Mouse (Mus musculus): ENCODE measurements at regions not wholly inside any gene's neighbourhood (a gene's known extent, or its start where the extent isn't known, plus 50 kb on each side); places are given as distances from the start of the nearest gene placed in this dataset.

GRCm38 (mm10) chr17:93874430-93874829, 675.6 kb downstream of the Adcyap1 start:
- no peak for TF ChIP-seq POLR2A (IDR thresholded peaks at IDR 0.05; ENCODE audit: insufficient read depth, low read length)
- peak; percentile 25 for TF ChIP-seq CTCF (IDR thresholded peaks at IDR 0.05; ENCODE audit: low read depth, low read length)
- no peak overlapping the region for H3K4me3 ChIP-seq (ENCODE audit: low read depth, low read length)
- no peaks in the 10 kb centered on the region for H3K36me3 ChIP-seq (ENCODE audit: control insufficient read depth, insufficient read depth, low read length, poor library complexity, severe bottlenecking)
- H3K27me3 ChIP-seq (ENCODE audit: control insufficient read depth, insufficient read depth, low read length, poor library complexity, severe bottlenecking), result no peaks in the 10 kb centered on the region
- H3K4me1 ChIP-seq (ENCODE audit: control insufficient read depth, insufficient read depth, low read length), result no peaks in the 10 kb centered on the region
- no peaks in the 10 kb centered on the region; the same call in 1 of the 2 replicates for H3K9me3 ChIP-seq (replicated peaks; ENCODE audit: control insufficient read depth, insufficient read depth, low read length, poor library complexity, severe bottlenecking)
- H3K9ac ChIP-seq (ENCODE audit: low read depth, poor library complexity, severe bottlenecking), result no peak overlapping the region
- H3K27ac ChIP-seq (ENCODE audit: insufficient read depth, low read length), result no peak overlapping the region

DNA sequence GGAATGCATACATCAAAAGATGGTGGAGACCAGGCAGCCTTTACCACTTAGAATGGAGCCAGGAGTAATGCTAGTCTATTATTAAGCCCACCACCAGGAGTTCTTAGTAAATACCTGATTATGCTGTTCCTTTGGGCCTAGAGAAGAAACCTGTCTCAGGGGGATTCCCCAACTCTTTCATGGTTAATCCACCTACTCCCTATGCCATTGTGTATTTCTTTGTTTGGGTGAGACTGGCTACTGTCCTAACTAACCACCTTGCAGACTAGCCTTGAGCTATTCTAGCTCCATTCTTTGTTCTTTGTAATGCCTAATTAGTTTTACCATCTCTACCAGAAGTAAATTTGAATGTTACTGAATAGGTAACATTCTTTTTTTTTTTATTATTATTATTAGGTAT, 706.8 kb downstream of the Adcyap1 start:
- no peak for TF ChIP-seq CTCF (IDR thresholded peaks at IDR 0.05; ENCODE audit: low read depth, low read length)
- H3K27ac ChIP-seq (ENCODE audit: insufficient read depth, low read length), result no peak overlapping the region

DNA sequence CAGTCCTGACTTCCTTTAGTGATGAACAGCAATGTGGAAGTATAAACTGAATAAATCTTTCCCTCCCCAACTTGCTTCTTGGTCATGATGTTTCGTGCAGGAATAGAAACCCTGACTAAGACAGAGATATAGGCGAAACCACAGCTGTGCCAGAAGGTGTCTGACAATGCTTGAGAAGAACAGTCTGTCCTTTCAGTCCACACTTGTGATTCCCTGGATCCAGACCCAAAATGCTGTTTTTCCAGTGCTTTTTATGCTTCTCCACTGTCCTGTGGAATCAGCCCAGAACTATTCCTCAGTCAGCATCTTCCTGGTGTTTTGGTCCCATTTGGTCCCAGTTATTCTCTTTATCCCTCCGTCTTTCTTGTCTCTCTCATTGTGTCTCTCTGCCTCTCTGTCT, 723.6 kb downstream of the Adcyap1 start:
- no peaks in the 10 kb centered on the region for H3K36me3 ChIP-seq (ENCODE audit: control insufficient read depth, insufficient read depth, low read length, poor library complexity, severe bottlenecking)
- H3K9me3 ChIP-seq (replicated peaks; ENCODE audit: control insufficient read depth, insufficient read depth, low read length, poor library complexity, severe bottlenecking), result no peaks in the 10 kb centered on the region
- H3K4me1 ChIP-seq (ENCODE audit: control insufficient read depth, insufficient read depth, low read length), result no peaks in the 10 kb centered on the region
- no peaks in the 10 kb centered on the region for H3K27me3 ChIP-seq (ENCODE audit: control insufficient read depth, insufficient read depth, low read length, poor library complexity, severe bottlenecking)
- H3K9ac ChIP-seq (ENCODE audit: low read depth, poor library complexity, severe bottlenecking), result no peak overlapping the region
- no peak for TF ChIP-seq POLR2A (IDR thresholded peaks at IDR 0.05; ENCODE audit: insufficient read depth, low read length)
- no peak for TF ChIP-seq EP300 (IDR thresholded peaks at IDR 0.05; ENCODE audit: insufficient read depth, low read depth, low read length)
- no peak for TF ChIP-seq CTCF (IDR thresholded peaks at IDR 0.05; ENCODE audit: low read depth, low read length)
- H3K4me3 ChIP-seq (ENCODE audit: low read depth, low read length), result no peak overlapping the region
- H3K27ac ChIP-seq (ENCODE audit: insufficient read depth, low read length), result no peak overlapping the region

More for the DNA sequence above, 706.8 kb downstream of the Adcyap1 start:
- Histone ChIP-seq H3K9me3 (replicated peaks; ENCODE audit: control insufficient read depth, insufficient read depth, low read length, poor library complexity, severe bottlenecking) (no peaks in the 10 kb centered on the region), H3K4me1 (ENCODE audit: control insufficient read depth, insufficient read depth, low read length) (peaks cover 3% of the 10 kb centered on the region), H3K9ac (ENCODE audit: low read depth, poor library complexity, severe bottlenecking) (no peak overlapping the region), H3K36me3 (ENCODE audit: control insufficient read depth, insufficient read depth, low read length, poor library complexity, severe bottlenecking) (no peaks in the 10 kb centered on the region), H3K27me3 (ENCODE audit: control insufficient read depth, insufficient read depth, low read length, poor library complexity, severe bottlenecking) (no peaks in the 10 kb centered on the region), H3K4me3 (ENCODE audit: low read depth, low read length) (no peak overlapping the region)

DNA sequence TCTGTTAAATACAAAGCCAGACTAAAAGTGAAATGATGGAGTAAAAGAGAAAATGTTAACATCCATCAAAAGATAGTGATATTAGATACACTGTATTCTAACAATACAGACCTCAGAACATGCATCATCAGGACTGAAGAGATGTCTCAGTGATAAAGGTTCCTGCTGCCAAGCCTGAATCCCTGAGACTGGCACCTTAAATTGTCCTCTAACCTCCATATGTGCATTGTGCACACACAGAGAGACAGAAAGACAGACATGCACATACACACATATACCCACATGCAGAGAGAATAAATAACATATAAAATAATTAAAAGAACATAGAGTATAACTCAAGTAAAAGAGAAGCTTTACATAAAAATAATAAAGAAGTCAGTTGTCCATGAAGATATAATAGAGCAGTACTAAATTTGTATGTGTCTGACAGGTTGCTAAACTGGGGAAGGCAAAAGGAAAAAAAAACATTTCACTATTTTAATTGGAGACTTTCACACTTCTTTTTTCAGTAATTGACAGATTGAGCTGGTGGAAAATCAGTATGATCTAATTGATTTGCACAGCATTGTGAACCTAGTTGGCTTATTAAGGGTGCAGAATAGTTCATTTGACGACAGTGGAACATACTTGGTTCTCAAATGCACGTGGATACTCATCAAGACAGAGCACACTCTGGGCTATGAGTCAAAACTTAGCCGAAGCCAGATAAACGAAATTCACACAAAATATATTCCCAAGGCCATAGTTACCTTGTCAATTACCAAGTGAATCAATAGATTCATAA, 725.6 kb downstream of the Adcyap1 start:
- TF ChIP-seq EP300 (IDR thresholded peaks at IDR 0.05; ENCODE audit: insufficient read depth, low read depth, low read length) (no peak), CTCF (IDR thresholded peaks at IDR 0.05; ENCODE audit: low read depth, low read length) (no peak), POLR2A (IDR thresholded peaks at IDR 0.05; ENCODE audit: insufficient read depth, low read length) (no peak)
- Histone ChIP-seq H3K9ac (ENCODE audit: low read depth, poor library complexity, severe bottlenecking) (no peak overlapping the region), H3K4me1 (ENCODE audit: control insufficient read depth, insufficient read depth, low read length) (no peaks in the 10 kb centered on the region), H3K27ac (ENCODE audit: insufficient read depth, low read length) (no peak overlapping the region), H3K4me3 (ENCODE audit: low read depth, low read length) (no peak overlapping the region), H3K9me3 (replicated peaks; ENCODE audit: control insufficient read depth, insufficient read depth, low read length, poor library complexity, severe bottlenecking) (no peaks in the 10 kb centered on the region), H3K27me3 (ENCODE audit: control insufficient read depth, insufficient read depth, low read length, poor library complexity, severe bottlenecking) (no peaks in the 10 kb centered on the region), H3K36me3 (ENCODE audit: control insufficient read depth, insufficient read depth, low read length, poor library complexity, severe bottlenecking) (no peaks in the 10 kb centered on the region)
